Mouse (Mus musculus) spleen, postnatal 0 days (tissue): ENCODE measurements around the gene Bmp2k. TPM values are rescaled to one million over a fixed set of nuclear protein-coding genes. Genes with fewer than 3 reads are reported as not detected.

Experiments
- polyA plus RNA-seq: library from polyadenylated mRNA; unstranded; fragments of >200 nt; fragmentation: Nextera tagmentation; extraction: Ambion mirVana; gene quantifications from 2 replicates; pipeline ENCODE4 v1.2.1, GENCODE M21; 2015

The Bmp2k gene
- polyA plus RNA-seq, result 25.1 and 27.1 TPM in 2 replicates

GRCm38 (mm10) chr5:96997310-96997801 is at the start of gene Bmp2k:
Gene Bmp2k (plus strand): TSS chr5:96997689.

GRCm38 (mm10) chr5:97111207-97111910 is 113.9 kb downstream of the Bmp2k start, which contains the start of gene Paqr3:
Gene Paqr3 (minus strand): TSS chr5:97111596.

Other genes with a start within 250 kb of the Bmp2k start
- 49.3 and 60.0 TPM in 2 replicates for gene Anxa3, start 204.3 kb upstream of the Bmp2k start, polyA plus RNA-seq
- 0.64 and 0.79 TPM in 2 replicates for gene Paqr3, start 113.9 kb downstream of the Bmp2k start, polyA plus RNA-seq